Mouse (Mus musculus) right cerebral cortex, postnatal 10 days (tissue): Measurements from ENCODE around the gene Vegfa.

ENCODE experiments used
- DNase-seq, 2 experiments: peaks; one replicate each; pipeline ENCODE4 v3.0.0; 2021; ENCODE audit warnings: low spot score in 2 of 2

Vegfa gene

GRCm38 (mm10) chr17:46025927-46026668, 6.1 kb downstream of the Vegfa start:
- DNase-seq = no peak

- DNase-seq = no peak
Observed at GRCm38 (mm10) chr17:46025207-46025606, 7.0 kb downstream of the Vegfa start.

GRCm38 (mm10) chr17:46024192-46024591, 8.0 kb downstream of the Vegfa start:
- DNase-seq = no peak

- DNase-seq = no peak
Observed at GRCm38 (mm10) chr17:46023572-46023971, 8.6 kb downstream of the Vegfa start.

GRCm38 (mm10) chr17:46022934-46023333, 9.2 kb downstream of the Vegfa start:
- no peak for DNase-seq

GRCm38 (mm10) chr17:46022427-46022826, 9.7 kb downstream of the Vegfa start:
- no peak for DNase-seq

GRCm38 (mm10) chr17:46021760-46022159, 10.4 kb downstream of the Vegfa start:
- no peak for DNase-seq

- DNase-seq = no peak
Observed at GRCm38 (mm10) chr17:46021173-46021572, 11.0 kb downstream of the Vegfa start.

GRCm38 (mm10) chr17:46020579-46020978, 11.6 kb downstream of the Vegfa start:
- DNase-seq = no peak

GRCm38 (mm10) chr17:46018736-46019004, 13.5 kb downstream of the Vegfa start:
- no peak for DNase-seq

GRCm38 (mm10) chr17:46017946-46018735, 14.0 kb downstream of the Vegfa start:
- DNase-seq = no peak

- DNase-seq = no peak
Observed at GRCm38 (mm10) chr17:46016617-46017016, 15.6 kb downstream of the Vegfa start.

- DNase-seq = no peak
Observed at GRCm38 (mm10) chr17:46015967-46016366, 16.2 kb downstream of the Vegfa start.

- DNase-seq = no peak
Observed at GRCm38 (mm10) chr17:46014935-46015334, 17.2 kb downstream of the Vegfa start.

GRCm38 (mm10) chr17:46013549-46013948, 18.6 kb downstream of the Vegfa start:
- DNase-seq = no peak

GRCm38 (mm10) chr17:46012211-46012610, 20.0 kb downstream of the Vegfa start:
- no peak for DNase-seq

GRCm38 (mm10) chr17:46010462-46010861, 21.7 kb downstream of the Vegfa start:
- DNase-seq = no peak

GRCm38 (mm10) chr17:46009182-46009581, 23.0 kb downstream of the Vegfa start:
- no peak for DNase-seq

- no peak for DNase-seq
Observed at GRCm38 (mm10) chr17:46005458-46005857, 26.7 kb downstream of the Vegfa start.

- no peak for DNase-seq
Observed at GRCm38 (mm10) chr17:46004482-46004881, 27.7 kb downstream of the Vegfa start.

- DNase-seq = no peak
Observed at GRCm38 (mm10) chr17:46003717-46004481, 28.3 kb downstream of the Vegfa start.

- DNase-seq = no peak
Observed at GRCm38 (mm10) chr17:45999366-45999940, 32.7 kb downstream of the Vegfa start.
